Mouse (Mus musculus) liver, embryonic 15.5 days (tissue): ENCODE measurements around the gene Trafd1. TPM values are rescaled to one million over a fixed set of nuclear protein-coding genes. Genes with fewer than 3 reads are reported as not detected.

Source experiments
- ATAC-seq: fragments of 200-750 bp; cut with Nextera tagmentation; 2 replicates; pipeline ENCODE4 v1.8.0; 2017; ENCODE audit warnings: moderate number of reproducible peaks, mild to moderate bottlenecking, moderate library complexity; ENCODE audit not compliant: insufficient read depth
- H3K27ac ChIP-seq: fragments of 300-500 bp; sonication (generic); replicated peaks from 2 replicates; pipeline ENCODE4 v1.5.1; 2015; ENCODE audit warnings: mild to moderate bottlenecking, inconsistent platforms
- H3K27me3 ChIP-seq: fragments of 300-500 bp; sonication (generic); 2 replicates; pipeline ENCODE4 v1.6.1; 2015; ENCODE audit warnings: mild to moderate bottlenecking, inconsistent platforms
- H3K36me3 ChIP-seq: fragments of 300-500 bp; sonication (generic); replicated peaks from 2 replicates; pipeline ENCODE4 v1.6.1; 2015; ENCODE audit warnings: moderate library complexity, mild to moderate bottlenecking, inconsistent platforms
- H3K4me1 ChIP-seq: fragments of 300-500 bp; sonication (generic); replicated peaks from 2 replicates; pipeline ENCODE4 v1.6.1; 2015; ENCODE audit warnings: inconsistent platforms
- H3K4me2 ChIP-seq: fragments of 300-500 bp; sonication (generic); 2 replicates; pipeline ENCODE4 v1.6.1; 2015; ENCODE audit warnings: moderate library complexity, mild to moderate bottlenecking, inconsistent platforms
- H3K4me3 ChIP-seq: fragments of 300-500 bp; sonication (generic); replicated peaks from 2 replicates; pipeline ENCODE4 v1.5.1; 2015; ENCODE audit warnings: mild to moderate bottlenecking, inconsistent platforms
- H3K9ac ChIP-seq: fragments of 300-500 bp; sonication (generic); 2 replicates; pipeline ENCODE4 v1.6.1; 2015; ENCODE audit warnings: moderate library complexity, mild to moderate bottlenecking, inconsistent platforms
- H3K9me3 ChIP-seq: fragments of 300-500 bp; sonication (generic); replicated peaks from 2 replicates; pipeline ENCODE4 v1.6.1; 2016; ENCODE audit warnings: inconsistent platforms
- WGBS: fragments of 180-500 bp; shearing (Covaris S2); methylation state at CpG from one replicate; pipeline ENCODE4 v1.1.7; 2015; ENCODE audit warnings: mixed read lengths; ENCODE audit not compliant: insufficient replicate concordance; 5-methylcytosine and 5-hydroxymethylcytosine counted together
- polyA plus RNA-seq: library from polyadenylated mRNA; unstranded; fragments of >200 nt; fragmentation: Nextera tagmentation; extraction: Ambion mirVana; gene quantifications from 2 replicates; pipeline ENCODE4 v1.2.1, GENCODE M21; 2015

The Trafd1 gene
- polyA plus RNA-seq, result 22.8 and 25.9 TPM in 2 replicates

- WGBS, result 1% methylated on average over 43 of the region's 45 CpGs
- Histone ChIP-seq H3K9ac (peak within 1 kb of the TSS; percentile 78), H3K4me3 (peak within 1 kb of the TSS; percentile 72)
These were observed at the start of gene Trafd1 for GRCm38 (mm10) chr5:121385461-121386119. Trafd1 (minus strand) TSS chr5:121385632.

GRCm38 (mm10) chr5:121428954-121429353, 43.5 kb upstream of the Trafd1 start:
- no peak overlapping the region for H3K9ac ChIP-seq
- no peak overlapping the region for H3K27ac ChIP-seq
- peaks cover 99% of the 10 kb centered on the region for H3K36me3 ChIP-seq
- no peaks in the 10 kb centered on the region for H3K4me1 ChIP-seq
- ATAC-seq, result no peak
- no peak overlapping the region for H3K4me2 ChIP-seq
- no peaks in the 10 kb centered on the region for H3K9me3 ChIP-seq
- no peaks in the 10 kb centered on the region for H3K27me3 ChIP-seq
- WGBS, result 78% methylated on average over 3 of the region's 3 CpGs
- no peak overlapping the region for H3K4me3 ChIP-seq

More at GRCm38 (mm10) chr5:121385461-121386119, at the start of gene Trafd1:
- Histone ChIP-seq H3K36me3 (peaks cover 13% of the 10 kb centered on the region), H3K4me2 (peak within 1 kb of the TSS; percentile 94), H3K9me3 (no peaks in the 10 kb centered on the region), H3K27me3 (peaks cover 4% of the 10 kb centered on the region), H3K27ac (peak within 1 kb of the TSS; percentile 93), H3K4me1 (peaks cover 38% of the 10 kb centered on the region)
- ATAC-seq, result peak; percentile 94

- peaks cover 97% of the 10 kb centered on the region for H3K36me3 ChIP-seq
- 85% methylated on average over 10 of the region's 10 CpGs for WGBS
- no peak overlapping the region for H3K9ac ChIP-seq
These were observed 37.9 kb upstream of the Trafd1 start for GRCm38 (mm10) chr5:121423297-121423696.

GRCm38 (mm10) chr5:121422787-121423186, 37.4 kb upstream of the Trafd1 start:
- Histone ChIP-seq H3K4me2 (no peak overlapping the region), H3K27ac (no peak overlapping the region), H3K27me3 (no peaks in the 10 kb centered on the region), H3K4me1 (no peaks in the 10 kb centered on the region), H3K4me3 (no peak overlapping the region), H3K36me3 (peaks cover 97% of the 10 kb centered on the region), H3K9ac (no peak overlapping the region), H3K9me3 (no peaks in the 10 kb centered on the region)
- WGBS, result 81% methylated on average over 6 of the region's 6 CpGs
- no peak for ATAC-seq

More at GRCm38 (mm10) chr5:121423297-121423696, 37.9 kb upstream of the Trafd1 start:
- H3K27ac ChIP-seq, result no peak overlapping the region
- H3K27me3 ChIP-seq, result no peaks in the 10 kb centered on the region
- H3K4me1 ChIP-seq, result no peaks in the 10 kb centered on the region
- ATAC-seq, result no peak
- no peaks in the 10 kb centered on the region for H3K9me3 ChIP-seq
- no peak overlapping the region for H3K4me3 ChIP-seq
- H3K4me2 ChIP-seq, result no peak overlapping the region

GRCm38 (mm10) chr5:121420721-121421120, 35.3 kb upstream of the Trafd1 start:
- Histone ChIP-seq H3K4me2 (no peak overlapping the region), H3K4me3 (no peak overlapping the region), H3K9me3 (no peaks in the 10 kb centered on the region), H3K27ac (no peak overlapping the region), H3K4me1 (no peaks in the 10 kb centered on the region), H3K9ac (no peak overlapping the region), H3K27me3 (no peaks in the 10 kb centered on the region), H3K36me3 (peaks cover 97% of the 10 kb centered on the region)
- ATAC-seq, result no peak
- WGBS, result 81% methylated on average over 9 of the region's 9 CpGs

GRCm38 (mm10) chr5:121410975-121411374, 25.5 kb upstream of the Trafd1 start:
- 82% methylated on average over 4 of the region's 4 CpGs for WGBS
- Histone ChIP-seq H3K36me3 (peaks cover 89% of the 10 kb centered on the region), H3K9me3 (no peaks in the 10 kb centered on the region), H3K4me3 (no peak overlapping the region), H3K27ac (no peak overlapping the region), H3K27me3 (no peaks in the 10 kb centered on the region), H3K4me2 (no peak overlapping the region), H3K9ac (no peak overlapping the region), H3K4me1 (peaks cover 4% of the 10 kb centered on the region; the same call in 1 of the 2 replicates)
- no peak for ATAC-seq

GRCm38 (mm10) chr5:121407856-121408255, 22.4 kb upstream of the Trafd1 start:
- H3K27ac ChIP-seq, result no peak overlapping the region
- H3K27me3 ChIP-seq, result no peaks in the 10 kb centered on the region
- H3K36me3 ChIP-seq, result peaks cover 78% of the 10 kb centered on the region
- 78% methylated on average over 8 of the region's 8 CpGs for WGBS
- no peak overlapping the region for H3K9ac ChIP-seq
- H3K4me3 ChIP-seq, result no peak overlapping the region
- no peak for ATAC-seq
- H3K9me3 ChIP-seq, result no peaks in the 10 kb centered on the region
- no peak overlapping the region for H3K4me2 ChIP-seq
- peaks cover 4% of the 10 kb centered on the region; the same call in 1 of the 2 replicates for H3K4me1 ChIP-seq

GRCm38 (mm10) chr5:121400849-121401248, 15.4 kb upstream of the Trafd1 start:
- Histone ChIP-seq H3K4me2 (no peak overlapping the region), H3K27ac (0 out of 2 replicates have a peak overlapping the region, but pooled peaks have one; percentile 6), H3K36me3 (peaks cover 35% of the 10 kb centered on the region), H3K9me3 (no peaks in the 10 kb centered on the region), H3K4me3 (no peak overlapping the region), H3K27me3 (no peaks in the 10 kb centered on the region), H3K4me1 (peaks cover 54% of the 10 kb centered on the region), H3K9ac (no peak overlapping the region)
- WGBS, result 37% methylated on average over 5 of the region's 5 CpGs
- no peak for ATAC-seq

- ATAC-seq, result no peak
- WGBS, result 41% methylated on average over 5 of the region's 5 CpGs
- no peaks in the 10 kb centered on the region for H3K27me3 ChIP-seq
- H3K9me3 ChIP-seq, result no peaks in the 10 kb centered on the region
- peak overlapping the region; percentile 96 for H3K4me2 ChIP-seq
- peaks cover 31% of the 10 kb centered on the region for H3K36me3 ChIP-seq
- no peak overlapping the region for H3K27ac ChIP-seq
- H3K9ac ChIP-seq, result no peak overlapping the region
- H3K4me3 ChIP-seq, result no peak overlapping the region
- H3K4me1 ChIP-seq, result peaks cover 54% of the 10 kb centered on the region
These were observed 14.6 kb upstream of the Trafd1 start for GRCm38 (mm10) chr5:121400064-121400463.

- Histone ChIP-seq H3K36me3 (peaks cover 31% of the 10 kb centered on the region), H3K9ac (peak overlapping the region; percentile 87), H3K27me3 (no peaks in the 10 kb centered on the region), H3K4me2 (peak overlapping the region; percentile 96), H3K9me3 (no peaks in the 10 kb centered on the region), H3K4me3 (peak overlapping the region; percentile 97), H3K4me1 (peaks cover 54% of the 10 kb centered on the region), H3K27ac (0 out of 2 replicates have a peak overlapping the region, but pooled peaks have one; percentile 95)
- WGBS, result 54% methylated on average over 5 of the region's 5 CpGs
- no peak for ATAC-seq
These were observed 14.1 kb upstream of the Trafd1 start for GRCm38 (mm10) chr5:121399540-121399939.

- no peaks in the 10 kb centered on the region for H3K9me3 ChIP-seq
- peaks cover 54% of the 10 kb centered on the region for H3K4me1 ChIP-seq
- H3K4me3 ChIP-seq, result peak overlapping the region; percentile 97
- H3K36me3 ChIP-seq, result peaks cover 28% of the 10 kb centered on the region
- no peaks in the 10 kb centered on the region for H3K27me3 ChIP-seq
- H3K9ac ChIP-seq, result peak overlapping the region; percentile 87
- peak overlapping the region; percentile 96 for H3K4me2 ChIP-seq
- H3K27ac ChIP-seq, result peak overlapping the region; percentile 95; the same call in 1 of the 2 replicates
- 27% methylated on average over 9 of the region's 9 CpGs for WGBS
- ATAC-seq, result no peak
These were observed 13.6 kb upstream of the Trafd1 start for GRCm38 (mm10) chr5:121398965-121399462.
